ENCODE assay signal across 12 mouse cellular contexts in genomic region chr15:25673231-25673980, GRCm38 (mm10). TPM values are rescaled to one million over a fixed set of nuclear protein-coding genes. Genes with fewer than 3 reads are reported as not detected.
DNase-seq lines count a peak whose midpoint lies in the region; ATAC-seq and TF ChIP-seq lines count a peak whose summit lies in the region.
"Had no signal": no experiment of that assay in that cellular context is flagged by ENCODE, and none has a peak within 500 bp of the region (broad histone marks: within the 10 kb centered on the region; RNA-seq: fewer than 3 reads in every experiment).

No protein-coding gene starts in this region.

- H3K4me3 ChIP-seq in heart, embryonic 12.5 days, result no peak overlapping the region
- 0 out of 2 replicates have a peak overlapping the region, but pooled peaks have one; percentile 9 for H3K4me3 ChIP-seq in hindbrain, embryonic 10.5 days
- no peak overlapping the region for H3K4me3 ChIP-seq in midbrain, embryonic 14.5 days (replicated peaks; ENCODE audit: low read depth, low read length)

- 24% methylated on average over 6 of the region's 6 CpGs for WGBS in heart, embryonic 12.5 days
- 37% methylated on average over 6 of the region's 6 CpGs for WGBS in hindbrain, embryonic 10.5 days
- WGBS in midbrain, embryonic 14.5 days, result 24% methylated on average over 6 of the region's 6 CpGs

- H3K9ac ChIP-seq in heart, embryonic 12.5 days, result no peak overlapping the region
- H3K9ac ChIP-seq in midbrain, embryonic 14.5 days (replicated peaks; ENCODE audit: low read length), result no peak overlapping the region

- H3K27me3 ChIP-seq in heart, embryonic 12.5 days (replicated peaks), result peaks cover 32% of the 10 kb centered on the region
- 0 out of 2 replicates have a peak, but pooled peaks cover 14% of the 10 kb centered on the region for H3K27me3 ChIP-seq in hindbrain, embryonic 10.5 days (ENCODE audit: insufficient read depth, poor library complexity, severe bottlenecking)
- H3K27me3 ChIP-seq in midbrain, embryonic 14.5 days (ENCODE audit: control insufficient read depth, insufficient read depth, low read length), result no peaks in the 10 kb centered on the region; the same call in 1 of the 2 replicates
- H3K27me3 ChIP-seq: CH12.LX had no signal

- TF ChIP-seq CTCF in brain, embryonic 14.5 days (IDR thresholded peaks at IDR 0.05; ENCODE audit: borderline replicate concordance, extremely low read depth, insufficient read depth, insufficient read length), result no peak

- H3K9me3 ChIP-seq in heart, embryonic 12.5 days (replicated peaks), result 0 out of 2 replicates have a peak, but pooled peaks cover 4% of the 10 kb centered on the region
- no peaks in the 10 kb centered on the region; the same call in 1 of the 2 replicates for H3K9me3 ChIP-seq in hindbrain, embryonic 10.5 days
- H3K9me3 ChIP-seq in midbrain, embryonic 14.5 days (ENCODE audit: control insufficient read depth, low read length), result no peaks in the 10 kb centered on the region

- intact Hi-C loops in heart, postnatal 36 days (cut with DNase I), result no loop called here

- no peak for DNase-seq in heart, postnatal 36 days
- peak; percentile 71 for DNase-seq in brain, embryonic 14.5 days (ENCODE audit: low read depth)
- DNase-seq in hindbrain, embryonic 10.5 days (ENCODE audit: low spot score), result peak; percentile 50
- peak; percentile 62 for DNase-seq in midbrain, embryonic 14.5 days
- no peak for DNase-seq in spleen, adult 18-20 months
- no peak for DNase-seq in cerebellum, adult 9-10 months
- no peak for DNase-seq in kidney, adult 9 months
- DNase-seq: gastrocnemius, postnatal 25 days; lung, postnatal 4 days had no signal

- H3K4me1 ChIP-seq in heart, embryonic 12.5 days (replicated peaks), result peaks cover 8% of the 10 kb centered on the region
- peaks cover 95% of the 10 kb centered on the region for H3K4me1 ChIP-seq in hindbrain, embryonic 10.5 days (replicated peaks)
- peaks cover 34% of the 10 kb centered on the region for H3K4me1 ChIP-seq in midbrain, embryonic 14.5 days (ENCODE audit: control insufficient read depth, insufficient read depth, low read length)

- H3K36me3 ChIP-seq in heart, embryonic 12.5 days, result no peaks in the 10 kb centered on the region
- peaks cover 7% of the 10 kb centered on the region for H3K36me3 ChIP-seq in hindbrain, embryonic 10.5 days
- H3K36me3 ChIP-seq in midbrain, embryonic 14.5 days (ENCODE audit: control insufficient read depth, insufficient read depth, low read length), result no peaks in the 10 kb centered on the region

- H3K27ac ChIP-seq in heart, embryonic 12.5 days (ENCODE audit: poor library complexity, severe bottlenecking), result no peak overlapping the region
- peak overlapping the region; percentile 87 for H3K27ac ChIP-seq in hindbrain, embryonic 10.5 days
- peak overlapping the region; percentile 74 for H3K27ac ChIP-seq in midbrain, embryonic 14.5 days (replicated peaks; ENCODE audit: low read depth, low read length)
- H3K27ac ChIP-seq: kidney, postnatal 0 days had no signal

- no peak for TF ChIP-seq POLR2A in brain, embryonic 14.5 days (IDR thresholded peaks at IDR 0.05; ENCODE audit: borderline replicate concordance, extremely low read depth, insufficient read depth, insufficient read length, poor library complexity, severe bottlenecking)

- H3K4me2 ChIP-seq in heart, embryonic 12.5 days, result no peak overlapping the region
- no peak overlapping the region for H3K4me2 ChIP-seq in midbrain, embryonic 14.5 days (ENCODE audit: low read length)

- ATAC-seq in heart, embryonic 12.5 days (ENCODE audit: insufficient number of reproducible peaks, low FRiP score), result peak; percentile 41; the same call in 1 of the 2 replicates
- peak; percentile 32; the same call in 1 of the 2 replicates for ATAC-seq in midbrain, embryonic 14.5 days (ENCODE audit: low FRiP score, low TSS enrichment)

RNA-seq across cellular contexts. Expression of gene Myo10, which starts 51.1 kb away (rescaled TPM):
- 14.3 and 19.7 TPM in 2 replicates for polyA plus RNA-seq in heart, embryonic 12.5 days (2016; fragmentation: Nextera tagmentation; extraction: Ambion mirVana)
- 10 to 100 TPM; 65.4 to 82.1 TPM for total RNA-seq in heart, postnatal 36 days (2021)
- polyA plus RNA-seq in brain, embryonic 14.5 days (2012; rRNA removed), result 29.9 and 33.7 TPM in 2 replicates
- 41.8 and 45.4 TPM in 2 replicates for polyA plus RNA-seq in hindbrain, embryonic 10.5 days (2016; fragmentation: Nextera tagmentation; extraction: Ambion mirVana)
- polyA plus RNA-seq in midbrain, embryonic 14.5 days (2014; fragmentation: Nextera tagmentation; extraction: Ambion mirVana), result 24.5 and 33.6 TPM in 2 replicates

Comparison
In these comparisons a context has a peak if more than half of its experiments do, and no peak if none do; other contexts are left out.
1. DNase-seq: peak in brain, embryonic 14.5 days (single experiment), hindbrain, embryonic 10.5 days (single experiment) and midbrain, embryonic 14.5 days (single experiment); none in heart, postnatal 36 days (0 of 2), spleen, adult 18-20 months (0 of 2), cerebellum, adult 9-10 months (single experiment) and kidney, adult 9 months (single experiment).